Comparison of ENCODE assay signal across 8 mouse cellular contexts in genomic region chr16:97293273-97293672, GRCm38 (mm10).
DNase-seq lines count a peak whose midpoint lies in the region; ATAC-seq lines count a peak whose summit lies in the region.

No protein-coding gene starts in this region.

- no peak overlapping the region for H3K4me3 ChIP-seq in liver, embryonic 12.5 days
- H3K4me3 ChIP-seq in intestine, embryonic 15.5 days (replicated peaks), result no peak overlapping the region
- peak overlapping the region; percentile 46 for H3K4me3 ChIP-seq in midbrain, embryonic 10.5 days

- no peak overlapping the region for H3K27ac ChIP-seq in liver, embryonic 12.5 days
- no peak overlapping the region for H3K27ac ChIP-seq in intestine, embryonic 15.5 days
- H3K27ac ChIP-seq in midbrain, embryonic 10.5 days (replicated peaks), result peak overlapping the region; percentile 82

- H3K36me3 ChIP-seq in liver, embryonic 12.5 days, result no peaks in the 10 kb centered on the region
- no peaks in the 10 kb centered on the region for H3K36me3 ChIP-seq in intestine, embryonic 15.5 days
- H3K36me3 ChIP-seq in midbrain, embryonic 10.5 days, result no peaks in the 10 kb centered on the region

- ATAC-seq in liver, embryonic 12.5 days, result no peak
- ATAC-seq in intestine, embryonic 15.5 days, result peak; percentile 77

- no peak overlapping the region for H3K9ac ChIP-seq in liver, embryonic 12.5 days
- H3K9ac ChIP-seq in intestine, embryonic 15.5 days, result no peak overlapping the region

- DNase-seq in liver, result peak; percentile 52
- DNase-seq in embryo, embryonic 10 days (ENCODE audit: low spot score), result peak; percentile 82
- peak; percentile 31 for DNase-seq in gastrocnemius, postnatal 25 days
- peak; percentile 76 to 80 for DNase-seq in left cerebral cortex, postnatal 10 days (ENCODE audit: extremely low spot score in 1 of 2, low spot score in 2 of 2)
- DNase-seq in midbrain, embryonic 10.5 days (ENCODE audit: low spot score), result peak; percentile 82
- peak; percentile 35 for DNase-seq in skeletal muscle tissue, adult 2 months (ENCODE audit: low read depth, low spot score)

- WGBS in liver, embryonic 12.5 days (ENCODE audit: insufficient replicate concordance), result 8% methylated on average over 4 of the region's 4 CpGs
- 2% methylated on average over 4 of the region's 4 CpGs for WGBS in intestine, embryonic 15.5 days
- 10% methylated on average over 4 of the region's 4 CpGs for WGBS in midbrain, embryonic 10.5 days

- H3K4me2 ChIP-seq in liver, embryonic 12.5 days, result no peak overlapping the region
- peak overlapping the region; percentile 40 for H3K4me2 ChIP-seq in intestine, embryonic 15.5 days (replicated peaks)

- intact Hi-C loops in left cerebral cortex, postnatal 10 days (cut with DNase I), result loop anchor here (5.0 to 10.0 kb wide), 3 partner anchors 121 to 606 kb away; partner anchors contain the start of gene Dscam

- no peaks in the 10 kb centered on the region for H3K27me3 ChIP-seq in liver, embryonic 12.5 days (replicated peaks)
- H3K27me3 ChIP-seq in intestine, embryonic 15.5 days (replicated peaks), result no peaks in the 10 kb centered on the region
- H3K27me3 ChIP-seq in midbrain, embryonic 10.5 days (ENCODE audit: low read depth, poor library complexity, severe bottlenecking), result no peaks in the 10 kb centered on the region

- H3K4me1 ChIP-seq in liver, embryonic 12.5 days, result peaks cover 8% of the 10 kb centered on the region
- H3K4me1 ChIP-seq in intestine, embryonic 15.5 days (replicated peaks), result 0 out of 2 replicates have a peak, but pooled peaks cover 2% of the 10 kb centered on the region
- H3K4me1 ChIP-seq in midbrain, embryonic 10.5 days, result peaks cover 22% of the 10 kb centered on the region

- no peaks in the 10 kb centered on the region for H3K9me3 ChIP-seq in liver, embryonic 12.5 days (replicated peaks)
- H3K9me3 ChIP-seq in intestine, embryonic 15.5 days, result no peaks in the 10 kb centered on the region
- H3K9me3 ChIP-seq in midbrain, embryonic 10.5 days (replicated peaks), result no peaks in the 10 kb centered on the region

Comparison
In these comparisons a context has a peak if more than half of its experiments do, and no peak if none do; other contexts are left out.
1. DNase-seq: peak in every context shown above with its lines; median percentile 82 in embryo, embryonic 10 days; 82 in midbrain, embryonic 10.5 days; 78 in left cerebral cortex, postnatal 10 days; 52 in liver; 35 in skeletal muscle tissue, adult 2 months; 31 in gastrocnemius, postnatal 25 days.